Mouse (Mus musculus) neutrophil, adult 83 days (primary cell): Measurements from ENCODE around the gene Maco1. TPM values are rescaled to one million over a fixed set of nuclear protein-coding genes. Genes with fewer than 3 reads are reported as not detected.

ENCODE experiments used
- total RNA-seq, 2 experiments: library from RNA; stranded (reverse); gene quantifications; one replicate each; pipeline ENCODE4 v1.2.4; 2023

Gene Maco1
- 10 to 100 TPM; 11.5 to 12.2 TPM for total RNA-seq

DNA sequence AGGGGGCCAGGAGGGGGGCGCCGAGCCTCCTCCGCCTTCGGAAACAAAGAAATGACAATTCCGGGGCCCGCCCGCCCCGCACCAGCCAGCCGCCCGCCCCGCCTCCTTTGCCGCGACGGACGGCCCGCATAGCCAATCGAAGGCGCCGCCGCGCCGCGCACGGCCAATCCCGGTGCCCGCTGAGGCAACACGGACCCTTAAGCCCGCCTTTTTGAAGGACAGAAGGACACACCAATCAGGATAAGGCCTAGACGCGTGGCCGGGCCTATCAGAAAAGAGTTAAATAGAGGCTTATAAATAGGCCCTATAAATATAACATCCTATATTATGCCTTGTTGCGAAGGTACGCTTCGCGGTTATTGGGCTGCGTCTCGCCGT is at the start of gene Maco1:
Gene Maco1, minus strand, starts transcription at position 87 of the 378 bp plus-strand sequence.

DNA sequence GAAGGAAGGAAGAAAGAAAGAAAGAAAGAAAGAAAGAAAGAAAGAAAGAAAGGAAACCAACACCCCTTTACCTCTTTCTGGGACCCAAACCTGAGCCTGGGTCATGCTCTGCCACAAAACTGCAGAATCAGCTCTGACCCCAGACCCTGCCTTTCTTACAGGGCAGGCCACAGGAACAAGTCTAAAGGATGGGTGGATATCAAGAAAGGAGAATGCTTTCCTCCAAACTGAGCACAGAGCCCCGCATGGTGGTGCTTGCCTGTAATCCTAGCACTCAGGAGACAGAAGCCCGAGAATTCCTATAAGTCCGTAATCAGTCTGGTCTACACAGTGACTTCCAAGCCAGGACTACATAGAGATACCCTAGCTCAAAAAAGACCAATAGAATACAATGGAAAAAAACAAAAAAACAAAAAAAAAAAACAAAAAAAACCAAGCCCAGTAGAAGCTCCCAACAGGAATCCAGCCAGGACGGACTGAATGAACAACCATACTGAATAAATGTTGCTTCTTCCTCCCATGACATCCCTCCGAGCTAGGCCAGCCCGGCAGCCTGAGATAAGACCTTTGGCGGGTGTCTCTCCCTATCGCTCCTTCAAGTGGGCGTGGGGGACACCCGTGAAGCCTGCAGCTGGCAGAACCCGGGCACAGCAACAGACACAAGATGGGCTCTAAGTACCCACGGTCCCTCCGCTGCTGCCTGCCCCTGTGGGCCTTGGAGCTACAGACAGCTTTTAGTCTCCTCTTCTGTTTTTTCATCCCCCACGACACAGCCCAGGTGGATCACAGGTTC is 11.0 kb upstream of the Maco1 start, which contains the start of gene Rhd:
Gene Rhd, plus strand, starts transcription at position 600 of the 793 bp plus-strand sequence.

DNA sequence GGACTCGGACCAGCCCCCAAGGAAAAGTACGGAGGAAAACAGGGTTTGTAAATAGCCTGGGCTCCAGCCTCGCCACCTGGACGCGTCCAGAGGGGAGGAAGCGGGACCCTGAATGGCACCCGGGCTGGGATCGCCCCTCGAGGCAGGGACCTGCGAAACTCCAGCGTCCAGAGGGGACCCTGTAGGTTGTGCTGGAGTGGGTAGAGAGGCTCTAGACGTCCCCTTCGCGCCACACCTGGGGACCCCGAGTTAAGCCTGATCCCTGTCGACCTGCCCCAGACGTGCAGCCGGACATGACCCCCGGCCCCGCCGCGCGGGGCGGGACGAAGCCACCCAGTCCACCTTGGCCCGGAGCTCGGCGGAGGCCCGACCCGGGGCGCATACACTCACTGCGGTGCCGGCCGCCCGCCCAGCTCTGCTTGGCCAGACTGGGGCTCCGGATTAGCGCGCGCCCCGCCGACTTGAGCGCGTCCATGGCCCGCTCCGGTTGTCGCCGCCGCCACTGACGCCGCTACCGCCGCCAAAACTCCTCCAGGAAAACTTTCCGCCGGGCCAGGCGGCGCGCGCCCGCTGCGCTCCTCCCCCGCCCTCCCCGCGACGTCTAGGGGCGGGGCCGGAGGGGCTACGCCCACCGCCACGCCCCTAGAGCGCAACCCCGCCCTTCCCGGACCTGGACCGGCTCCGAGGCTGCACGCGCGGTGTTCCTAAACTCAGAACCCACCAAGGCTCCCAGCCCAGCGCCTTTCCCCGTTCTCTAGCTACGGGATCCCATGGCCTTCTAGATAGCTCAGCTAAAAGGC is 85.5 kb downstream of the Maco1 start, which contains the start of gene Ldlrap1:
Gene Ldlrap1, minus strand, starts transcription at position 599 of the 800 bp plus-strand sequence.

Other genes starting within 250 kb of the Maco1 start
- gene Man1c1, start 149.1 kb downstream of the Maco1 start, total RNA-seq: 10 to 100 TPM; 28.0 to 35.0 TPM
- 10 to 100 TPM; 35.9 to 39.2 TPM for gene Ldlrap1, start 85.3 kb downstream of the Maco1 start, total RNA-seq
- gene Rhd, start 11.2 kb upstream of the Maco1 start, total RNA-seq: 10 to 100 TPM; 23.7 to 39.4 TPM
- 100 to 1,000 TPM; 156 to 164 TPM for gene Tmem50a, start 61.7 kb upstream of the Maco1 start, total RNA-seq
- 100 to 1,000 TPM; 414 to 510 TPM for gene Rsrp1, start 70.2 kb upstream of the Maco1 start, total RNA-seq
- 100 to 1,000 TPM in 1 of 2 experiments, 10 to 100 TPM in 1; 89.3 to 108 TPM for gene Syf2, start 77.6 kb upstream of the Maco1 start, total RNA-seq